ENCODE assay signal across 16 mouse cellular contexts in genomic region chr3:142917171-142917570, GRCm38 (mm10).
"Had no signal": no experiment of that assay in that cellular context is flagged by ENCODE, and none has a peak within 500 bp of the region (broad histone marks: within the 10 kb centered on the region; RNA-seq: fewer than 3 reads in every experiment).

No protein-coding gene starts in this region.

- H3K4me3 ChIP-seq: lung, embryonic 15.5 days; megakaryocyte, embryonic 14.5 days; midbrain, embryonic 13.5 days; midbrain, embryonic 15.5 days; neural tube, embryonic 12.5 days; stomach, embryonic 15.5 days had no signal

- DNase-seq: lung, postnatal 14 days; lung, postnatal 36 days; right cerebral cortex, postnatal 14 days; thymus, adult 2 months; thymus, postnatal 25 days; thymus, postnatal 4 days had no signal

- H3K4me2 ChIP-seq: lung, embryonic 15.5 days; midbrain, embryonic 11.5 days; midbrain, embryonic 13.5 days; midbrain, embryonic 15.5 days; neural tube, embryonic 12.5 days; stomach, embryonic 15.5 days had no signal

- H3K27me3 ChIP-seq: lung, embryonic 15.5 days; megakaryocyte, embryonic 14.5 days; midbrain, embryonic 13.5 days; midbrain, embryonic 15.5 days; neural tube, embryonic 12.5 days; stomach, embryonic 15.5 days had no signal

- H3K36me3 ChIP-seq: lung, embryonic 15.5 days; midbrain, embryonic 13.5 days; midbrain, embryonic 15.5 days; neural tube, embryonic 12.5 days; stomach, embryonic 15.5 days had no signal

- H3K27ac ChIP-seq: lung, embryonic 15.5 days; macrophage; midbrain, embryonic 13.5 days; midbrain, embryonic 15.5 days; neural tube, embryonic 12.5 days; stomach, embryonic 15.5 days; stomach, postnatal 0 days had no signal

- H3K4me1 ChIP-seq: lung, embryonic 15.5 days; megakaryocyte, embryonic 14.5 days; midbrain, embryonic 13.5 days; midbrain, embryonic 15.5 days; neural tube, embryonic 12.5 days; stomach, embryonic 15.5 days had no signal

- H3K9me3 ChIP-seq: lung, embryonic 15.5 days; megakaryocyte, embryonic 14.5 days; midbrain, embryonic 13.5 days; midbrain, embryonic 15.5 days; neural tube, embryonic 12.5 days; stomach, embryonic 15.5 days had no signal

- H3K9ac ChIP-seq: lung, embryonic 15.5 days; midbrain, embryonic 13.5 days; midbrain, embryonic 15.5 days; neural tube, embryonic 12.5 days; stomach, embryonic 15.5 days had no signal

- ATAC-seq: lung, postnatal 0 days; midbrain, embryonic 13.5 days; midbrain, embryonic 15.5 days had no signal
